Mouse (Mus musculus) erythroblast, embryonic 14.5 days (primary cell): Measurements from ENCODE around the gene Ppef2.

Experiments used
- GATA1 ChIP-seq: IDR thresholded peaks from 2 replicates; pipeline ENCODE4 v1.6.1; 2012; ENCODE audit warnings: low read length, inconsistent platforms, mixed read lengths
- TAL1 ChIP-seq: IDR thresholded peaks from 3 replicates; pipeline ENCODE4 v1.6.1; 2012; ENCODE audit warnings: low read length, inconsistent platforms, mixed read lengths

- no peak for TF ChIP-seq GATA1
- TF ChIP-seq TAL1 = no peak
Measured at GRCm38 (mm10) chr5:92282571-92282970, 26.5 kb upstream of the Ppef2 start.
